Mouse (Mus musculus) liver, adult 2 months (tissue): ENCODE measurements around the gene Syne3. TPM values are rescaled to one million over a fixed set of nuclear protein-coding genes. Genes with fewer than 3 reads are reported as not detected.

Experiments
- DNase-seq: peaks from one replicate; pipeline ENCODE4 v3.0.0-alpha.2; 2011; ENCODE audit warnings: low read depth, low spot score; ENCODE audit errors: extremely low read depth
- H3K27ac ChIP-seq: fragments of 200-500 bp; replicated peaks from 2 replicates; pipeline ENCODE4 v1.5.1; 2012; ENCODE audit warnings: low read depth, mild to moderate bottlenecking, control low read depth, inconsistent platforms, low read length; ENCODE audit not compliant: insufficient read depth
- H3K27me3 ChIP-seq: fragments of 200-500 bp; 2 replicates; pipeline ENCODE4 v1.6.1; 2012; ENCODE audit warnings: mild to moderate bottlenecking, moderate library complexity, low read length, inconsistent platforms; ENCODE audit not compliant: control insufficient read depth, insufficient read depth
- H3K36me3 ChIP-seq: fragments of 200-500 bp; 2 replicates; pipeline ENCODE4 v1.6.1; 2012; ENCODE audit warnings: low read length, inconsistent platforms; ENCODE audit not compliant: control insufficient read depth, insufficient read depth
- H3K4me1 ChIP-seq: fragments of 200-500 bp; 2 replicates; pipeline ENCODE4 v1.6.1; 2011; ENCODE audit warnings: low read length; ENCODE audit not compliant: control insufficient read depth, insufficient read depth
- H3K4me3 ChIP-seq: fragments of 200-500 bp; 2 replicates; pipeline ENCODE4 v1.5.1; 2011; ENCODE audit warnings: low read depth, mild to moderate bottlenecking, control low read depth, low read length, moderate library complexity; ENCODE audit not compliant: insufficient read depth
- H3K79me2 ChIP-seq: fragments of 200-500 bp; 2 replicates; pipeline ENCODE4 v1.6.1; 2012; ENCODE audit warnings: inconsistent platforms, mild to moderate bottlenecking, low read length, moderate library complexity; ENCODE audit not compliant: control insufficient read depth, insufficient read depth
- H3K9ac ChIP-seq: fragments of 200-500 bp; 2 replicates; pipeline ENCODE4 v1.6.1; 2012; ENCODE audit warnings: low read depth, mild to moderate bottlenecking, control low read depth, inconsistent platforms, low read length
- CTCF ChIP-seq: fragments of 200-500 bp; IDR thresholded peaks from 2 replicates; pipeline ENCODE4 v1.5.1; 2011; ENCODE audit warnings: low read depth, low read length, control low read depth
- POLR2A ChIP-seq: fragments of 200-500 bp; IDR thresholded peaks from 2 replicates; pipeline ENCODE4 v1.6.1; 2011; ENCODE audit warnings: low read length, control low read depth; ENCODE audit not compliant: insufficient read depth; ENCODE audit errors: extremely low read depth
- WGBS: fragments of 180-500 bp; shearing (Covaris S2); methylation state at CpG from one replicate; pipeline ENCODE4 v1.1.7; 2018; 5-methylcytosine and 5-hydroxymethylcytosine counted together
- polyA plus RNA-seq: library from polyadenylated mRNA; depleted of rRNA; stranded (reverse); fragments of >200 nt; gene quantifications from 2 replicates; pipeline ENCODE4 v1.2.3, GENCODE M21; 2012
- total RNA-seq: library from RNA; depleted of rRNA; stranded (reverse); fragments of >200 nt; gene quantifications from 2 replicates; pipeline ENCODE4 v1.2.3, GENCODE M21; 2014

Gene Syne3
- total and polyA plus RNA-seq, 2 experiments = 1.6 to 3.8 TPM

DNA sequence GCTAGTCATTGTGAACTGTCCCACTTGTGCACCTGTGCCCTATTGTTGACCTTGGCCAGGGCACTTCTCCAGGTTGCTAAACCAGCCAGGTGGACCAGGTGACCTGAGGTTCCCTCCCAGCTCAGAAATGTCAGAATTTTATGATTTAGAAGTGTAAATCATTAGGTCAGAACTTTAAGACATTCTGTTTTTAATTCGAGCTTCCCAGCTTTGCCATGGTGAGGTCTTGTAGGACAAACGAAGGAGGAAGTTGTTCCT lies 4.0 kb downstream of the Syne3 start:
- no peak overlapping the region for H3K9ac ChIP-seq
- H3K79me2 ChIP-seq = peaks cover 38% of the 10 kb centered on the region; the same call in 1 of the 2 replicates
- H3K27ac ChIP-seq = no peak overlapping the region
- H3K4me1 ChIP-seq = peaks cover 33% of the 10 kb centered on the region
- TF ChIP-seq POLR2A (no peak), CTCF (no peak)
- no peak overlapping the region for H3K4me3 ChIP-seq
- H3K27me3 ChIP-seq = no peaks in the 10 kb centered on the region
- WGBS = 60% methylated on average over 2 of the region's 2 CpGs
- DNase-seq = peak; percentile 65
- H3K36me3 ChIP-seq = no peaks in the 10 kb centered on the region

DNA sequence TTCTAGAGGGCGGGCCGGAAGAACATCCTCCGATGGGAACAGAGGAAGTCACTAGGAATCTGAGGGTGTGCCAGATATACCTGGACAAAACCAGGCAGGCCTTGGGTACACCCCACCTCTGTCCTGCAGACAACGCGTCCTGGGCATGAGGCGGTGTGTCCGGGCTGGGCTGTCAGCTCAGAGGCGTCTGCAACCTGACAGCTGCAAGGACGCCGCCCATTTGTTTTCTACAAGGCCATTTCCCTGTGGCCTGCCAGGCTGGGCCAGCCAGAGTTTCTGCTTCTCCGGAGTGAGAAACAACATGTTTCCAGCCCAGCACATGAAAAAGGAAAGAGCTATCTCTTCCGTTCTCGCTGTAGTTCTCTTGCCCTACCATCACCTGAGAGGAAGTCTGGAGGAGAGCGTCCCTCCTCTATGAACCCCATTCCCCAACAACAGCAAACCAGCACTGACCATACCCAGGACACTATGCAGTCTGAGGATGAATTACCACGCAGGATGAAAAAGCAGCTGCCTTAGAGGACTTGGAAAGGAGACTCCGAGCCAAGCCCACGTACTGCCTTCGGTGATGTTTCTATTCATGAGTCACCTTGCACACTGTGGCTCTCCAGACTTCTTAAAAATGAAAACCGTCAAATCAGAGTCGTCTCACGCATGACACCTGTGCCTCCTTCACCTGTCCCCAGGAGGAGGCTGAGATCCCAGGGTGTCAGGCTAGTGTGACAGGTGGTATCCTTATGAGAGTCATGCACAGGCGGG lies 4.5 kb downstream of the Syne3 start:
- Histone ChIP-seq H3K27ac (no peak overlapping the region), H3K4me1 (peaks cover 36% of the 10 kb centered on the region), H3K36me3 (no peaks in the 10 kb centered on the region), H3K27me3 (no peaks in the 10 kb centered on the region), H3K79me2 (peaks cover 38% of the 10 kb centered on the region; the same call in 1 of the 2 replicates), H3K4me3 (no peak overlapping the region), H3K9ac (no peak overlapping the region)
- no peak for TF ChIP-seq CTCF
- TF ChIP-seq POLR2A = no peak
- DNase-seq = peak; percentile 44
- WGBS = 72% methylated on average over 22 of the region's 22 CpGs

DNA sequence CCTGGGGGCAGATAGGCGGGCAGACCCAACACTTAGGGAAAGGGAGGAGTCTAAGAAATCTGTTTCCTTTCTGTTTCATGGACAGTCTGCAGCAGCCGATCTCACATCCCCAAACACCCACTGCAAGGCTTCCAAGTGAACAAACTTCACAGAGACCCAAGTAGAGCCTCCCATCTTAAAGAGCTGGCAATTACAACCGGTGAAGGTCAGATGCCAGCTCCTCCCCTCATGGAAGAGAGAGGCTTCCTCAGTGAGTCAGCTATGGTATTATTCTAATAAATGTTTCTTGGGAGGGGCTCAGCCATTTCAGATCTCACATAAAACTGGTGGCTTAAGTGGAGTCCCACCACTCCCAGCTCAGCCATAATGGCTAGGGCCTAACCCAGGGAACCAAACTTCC lies 5.9 kb downstream of the Syne3 start:
- 79% methylated on average over 3 of the region's 3 CpGs for whole genome bisulfite sequencing

DNA sequence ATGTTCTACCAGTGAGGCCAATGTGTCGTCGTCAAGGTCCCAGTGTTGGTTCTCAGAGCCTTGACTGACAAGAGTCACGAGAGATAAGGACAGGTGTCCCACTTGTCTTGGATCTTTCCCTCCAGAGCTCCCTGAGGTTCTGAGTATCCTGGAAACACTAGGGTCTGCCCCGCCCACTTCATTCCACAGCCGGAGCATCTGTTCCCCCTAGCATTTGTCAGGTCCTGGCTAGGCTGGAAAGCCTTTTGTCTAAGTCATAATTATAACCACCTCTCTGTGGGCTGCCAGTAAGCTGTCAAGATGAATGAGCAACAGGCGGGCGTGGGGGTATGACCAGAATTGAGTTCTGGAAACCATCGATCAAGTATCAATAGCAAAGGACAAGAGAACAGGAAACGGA lies 6.5 kb downstream of the Syne3 start:
- H3K79me2 ChIP-seq = peaks cover 33% of the 10 kb centered on the region; the same call in 1 of the 2 replicates
- H3K27me3 ChIP-seq = no peaks in the 10 kb centered on the region
- peak overlapping the region; percentile 41 for H3K27ac ChIP-seq
- no peak overlapping the region for H3K4me3 ChIP-seq
- H3K9ac ChIP-seq = no peak overlapping the region
- H3K4me1 ChIP-seq = peaks cover 40% of the 10 kb centered on the region
- no peaks in the 10 kb centered on the region for H3K36me3 ChIP-seq
- TF ChIP-seq POLR2A = no peak
- DNase-seq = no peak
- WGBS = 76% methylated on average over 9 of the region's 9 CpGs

More for the DNA sequence above, 5.9 kb downstream of the Syne3 start:
- H3K27me3 ChIP-seq = no peaks in the 10 kb centered on the region
- peaks cover 42% of the 10 kb centered on the region for H3K4me1 ChIP-seq
- no peak for DNase-seq
- H3K79me2 ChIP-seq = peaks cover 38% of the 10 kb centered on the region; the same call in 1 of the 2 replicates
- no peak for TF ChIP-seq POLR2A
- H3K9ac ChIP-seq = no peak overlapping the region
- no peaks in the 10 kb centered on the region for H3K36me3 ChIP-seq
- no peak overlapping the region for H3K4me3 ChIP-seq
- H3K27ac ChIP-seq = no peak overlapping the region

DNA sequence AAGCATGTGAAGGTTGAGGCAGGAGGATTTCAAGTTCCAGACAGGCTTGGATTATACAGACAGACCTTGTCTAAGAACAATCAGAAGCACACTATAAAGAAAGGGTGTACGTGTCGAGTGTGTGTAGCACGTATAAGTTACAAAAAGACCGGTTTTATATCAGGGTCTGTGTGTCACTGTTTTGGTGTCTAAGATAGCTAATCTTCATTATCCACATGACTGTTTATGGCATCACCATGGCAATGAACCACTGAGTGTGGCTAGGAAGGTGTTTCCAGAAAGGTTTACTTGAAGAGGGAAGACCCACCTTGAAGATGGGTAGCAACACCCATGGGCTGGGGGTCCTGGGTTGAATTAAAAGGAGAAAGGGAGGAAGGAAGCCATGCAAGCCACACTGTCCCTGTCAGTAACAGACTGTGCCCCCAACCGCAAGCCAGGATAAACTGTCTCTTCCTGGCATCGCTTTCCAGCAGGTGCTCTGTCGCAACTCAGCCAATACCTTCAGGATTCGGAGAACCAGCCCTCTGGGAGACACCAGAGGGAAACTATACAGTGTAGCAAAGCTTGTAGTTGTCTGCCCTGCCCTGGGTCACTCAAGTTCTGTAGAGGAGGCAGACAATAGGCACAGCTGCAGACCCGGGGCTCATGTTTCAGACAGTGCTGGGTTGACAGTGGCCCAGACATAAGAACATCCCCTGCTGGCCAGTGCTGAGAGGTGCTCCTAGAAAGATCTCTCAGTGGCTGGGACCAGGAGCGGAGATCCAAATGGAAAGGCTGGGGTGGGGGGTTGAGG lies 7.1 kb downstream of the Syne3 start:
- no peaks in the 10 kb centered on the region for H3K36me3 ChIP-seq
- H3K27me3 ChIP-seq = no peaks in the 10 kb centered on the region
- peaks cover 27% of the 10 kb centered on the region; the same call in 1 of the 2 replicates for H3K79me2 ChIP-seq
- TF ChIP-seq POLR2A = no peak
- TF ChIP-seq CTCF = peak; percentile 54
- H3K4me1 ChIP-seq = peaks cover 42% of the 10 kb centered on the region
- DNase-seq = peak; percentile 78
- H3K9ac ChIP-seq = no peak overlapping the region
- peak overlapping the region; percentile 86 for H3K27ac ChIP-seq
- WGBS = 57% methylated on average over 10 of the region's 10 CpGs
- H3K4me3 ChIP-seq = no peak overlapping the region

DNA sequence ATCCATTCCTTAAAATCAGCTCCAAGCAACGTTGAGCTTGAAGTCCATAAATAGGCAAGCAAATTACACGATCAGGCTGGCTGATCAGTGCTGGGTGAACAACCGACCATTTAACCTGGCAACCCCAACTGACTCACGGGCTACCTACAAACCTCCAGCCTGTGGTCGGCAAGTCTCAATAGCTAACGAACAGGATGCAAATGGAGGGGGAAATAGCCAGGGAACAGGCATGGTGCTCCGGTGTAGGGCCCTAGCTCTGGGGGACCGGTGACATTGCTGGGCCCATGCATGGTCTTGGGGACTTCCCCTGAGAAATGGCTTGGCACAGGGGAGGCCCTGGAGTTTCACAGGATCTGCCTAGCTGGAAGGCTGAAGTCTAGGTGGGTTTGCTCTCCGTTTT lies 8.3 kb downstream of the Syne3 start:
- TF ChIP-seq POLR2A (no peak), CTCF (no peak)
- Histone ChIP-seq H3K4me1 (peaks cover 53% of the 10 kb centered on the region), H3K27me3 (no peaks in the 10 kb centered on the region), H3K27ac (peak overlapping the region; percentile 86), H3K36me3 (no peaks in the 10 kb centered on the region), H3K9ac (no peak overlapping the region), H3K4me3 (no peak overlapping the region), H3K79me2 (peaks cover 18% of the 10 kb centered on the region; the same call in 1 of the 2 replicates)
- WGBS = 65% methylated on average over 9 of the region's 9 CpGs
- DNase-seq = no peak
